Mouse (Mus musculus) erythroblast, embryonic 14.5 days (primary cell): ENCODE measurements around the gene Plekhg4.

Source experiments
- GATA1 ChIP-seq: IDR thresholded peaks from 2 replicates; pipeline ENCODE4 v1.6.1; 2012; ENCODE audit warnings: low read length, inconsistent platforms, mixed read lengths
- TAL1 ChIP-seq: IDR thresholded peaks from 3 replicates; pipeline ENCODE4 v1.6.1; 2012; ENCODE audit warnings: low read length, inconsistent platforms, mixed read lengths

GRCm38 (mm10) chr8:105349096-105349771 lies 23.8 kb upstream of the Plekhg4 start:
- TF ChIP-seq TAL1 (no peak), GATA1 (no peak)
